Mouse (Mus musculus): ENCODE measurements around the gene Tbc1d4. TPM values are rescaled to one million over a fixed set of nuclear protein-coding genes. Genes with fewer than 3 reads are reported as not detected.

The Tbc1d4 gene
- total RNA-seq, 2 experiments from 2014 or later, result 36.8 to 39.9 TPM

DNA sequence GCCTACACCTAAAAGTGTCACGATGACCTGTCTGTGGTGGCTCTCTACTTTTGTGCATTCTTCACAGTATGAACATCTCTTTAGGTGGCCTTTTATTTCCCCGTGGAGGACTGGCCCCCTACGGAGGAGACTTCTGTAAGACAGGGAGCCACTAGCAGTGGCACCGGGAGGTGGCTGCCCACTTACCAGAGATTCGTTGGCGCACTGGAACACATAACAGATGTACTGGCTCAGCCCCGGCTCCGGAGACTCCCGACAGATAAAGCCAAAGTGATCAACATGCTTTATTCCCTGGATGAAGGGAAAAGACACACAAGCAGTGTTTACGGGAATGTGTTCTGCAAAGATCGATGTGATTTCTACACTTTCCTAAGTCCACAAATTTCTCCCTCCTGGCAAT lies 108.2 kb downstream of the Tbc1d4 start:
- DNase-seq, result no peak

DNA sequence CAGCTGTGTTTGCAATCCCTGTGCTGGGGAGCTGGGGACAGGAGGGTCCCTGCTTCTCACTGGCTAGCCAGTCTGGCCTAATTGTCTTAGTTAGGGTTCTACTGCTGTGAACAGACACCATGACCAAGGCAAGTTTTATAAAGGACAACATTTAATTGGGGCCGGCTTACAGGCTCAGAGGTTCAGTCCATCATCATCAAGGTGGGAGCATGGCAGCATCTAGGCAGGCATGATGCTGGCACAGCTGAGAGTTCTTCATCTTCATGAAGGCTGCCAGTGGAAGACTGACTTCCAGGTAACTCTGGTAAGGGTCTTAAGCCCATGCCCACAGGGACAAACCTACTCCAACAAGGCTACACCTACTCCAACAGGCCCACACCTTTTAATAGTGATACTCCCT lies 109.2 kb downstream of the Tbc1d4 start:
- no peak for DNase-seq

DNA sequence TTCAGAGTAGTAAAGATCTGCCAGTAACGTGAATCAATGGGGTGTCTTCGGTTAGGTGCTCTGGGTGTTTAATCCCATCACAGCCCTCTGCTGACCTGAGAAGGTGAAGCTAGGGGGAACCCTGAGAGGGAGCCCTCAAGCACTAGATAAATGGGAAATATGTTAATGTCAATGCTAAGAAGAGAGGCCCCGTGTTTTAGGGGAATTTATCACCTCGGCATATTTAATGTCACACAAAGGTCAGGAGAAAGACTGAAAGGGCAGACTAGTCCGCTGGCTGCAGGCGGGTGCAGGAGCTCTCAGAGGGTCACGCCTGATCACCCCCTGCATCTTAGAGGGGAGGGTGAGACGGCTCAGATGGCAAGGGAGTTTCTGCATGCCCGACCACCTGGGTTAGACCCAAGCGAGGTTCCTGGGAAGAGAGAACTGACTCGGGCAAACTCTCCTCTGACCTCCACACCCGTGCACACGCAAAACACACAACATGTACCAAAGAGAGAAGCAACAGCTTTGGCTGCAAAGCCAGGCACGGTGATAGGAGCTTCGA lies 120.7 kb downstream of the Tbc1d4 start:
- no peak for DNase-seq

DNA sequence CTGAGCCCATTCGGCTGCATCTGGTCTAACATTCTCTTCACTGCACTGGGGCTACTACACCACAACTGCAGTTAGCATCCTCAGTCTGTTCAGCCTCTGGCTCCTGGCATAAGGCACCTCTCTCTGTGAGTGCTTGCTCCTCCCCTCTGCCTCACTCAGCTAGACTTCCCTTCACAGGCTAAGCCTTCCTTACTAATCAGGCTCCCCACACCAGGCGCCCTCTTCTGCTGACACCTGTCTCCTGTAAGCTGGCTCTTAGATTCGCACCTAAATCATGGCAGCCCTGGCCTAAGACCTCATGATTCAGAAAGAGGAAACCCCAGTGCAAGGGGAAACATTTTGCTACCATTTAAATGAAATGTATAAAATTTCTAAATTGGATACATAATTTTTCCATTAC lies 122.4 kb downstream of the Tbc1d4 start:
- no peak for DNase-seq

DNA sequence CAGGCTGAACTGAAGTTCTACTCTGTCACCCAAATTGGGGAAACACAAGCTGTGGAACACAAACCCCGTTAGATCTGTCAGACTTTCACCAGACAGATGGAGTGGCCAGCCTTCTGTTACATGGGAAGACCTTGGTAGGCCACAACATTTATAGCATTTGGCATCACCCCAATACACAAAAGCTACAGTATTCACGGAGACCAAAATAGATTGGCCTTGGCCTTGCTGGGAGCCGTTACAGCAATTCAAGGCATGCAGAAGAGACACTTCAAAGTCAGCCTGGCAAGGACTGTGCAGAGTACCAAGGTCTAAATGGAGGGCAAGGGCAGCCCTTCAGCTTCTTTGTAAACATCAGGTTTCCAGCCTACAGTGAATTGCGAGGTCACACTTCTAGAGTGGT lies 125.8 kb downstream of the Tbc1d4 start:
- DNase-seq, result peak; percentile 56

DNA sequence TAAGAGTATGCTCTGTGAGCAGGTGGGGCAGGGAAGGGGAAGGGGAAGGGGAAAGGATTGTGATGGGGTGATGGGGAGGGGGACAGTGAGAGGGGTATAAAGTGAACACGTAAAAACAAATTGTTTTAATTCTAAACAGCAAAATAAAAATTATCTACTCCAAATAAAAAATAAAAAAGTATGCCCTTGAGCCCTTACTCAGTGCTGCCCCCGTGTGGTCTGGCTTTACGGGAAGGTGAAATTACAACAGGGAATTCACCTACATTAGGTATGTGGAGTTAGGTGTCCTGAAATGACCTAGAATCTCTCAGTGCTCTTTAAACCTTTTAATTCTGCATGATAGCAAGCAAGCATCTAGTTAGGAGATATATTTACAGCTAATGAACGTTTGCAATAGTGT lies 126.7 kb downstream of the Tbc1d4 start:
- DNase-seq, result peak; percentile 68

DNA sequence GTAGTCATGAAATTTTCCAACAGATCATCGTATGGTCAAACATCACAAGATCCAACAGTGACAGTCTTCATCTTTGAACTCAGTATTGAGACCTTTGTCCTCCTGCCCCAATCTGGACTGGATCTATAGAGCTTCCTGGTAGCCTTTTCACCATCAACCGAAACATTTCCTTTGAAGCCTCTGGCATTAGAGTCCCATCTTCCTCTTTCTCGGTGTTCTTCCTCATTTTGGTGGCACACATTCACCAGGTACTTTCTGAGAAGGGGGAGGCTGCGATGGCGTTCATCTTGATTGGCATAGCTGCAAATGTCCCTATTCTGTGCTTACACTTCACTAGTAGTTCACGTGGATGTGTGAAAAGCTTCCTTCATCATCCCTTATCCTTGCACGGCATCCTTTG lies 127.8 kb downstream of the Tbc1d4 start:
- no peak for DNase-seq

DNA sequence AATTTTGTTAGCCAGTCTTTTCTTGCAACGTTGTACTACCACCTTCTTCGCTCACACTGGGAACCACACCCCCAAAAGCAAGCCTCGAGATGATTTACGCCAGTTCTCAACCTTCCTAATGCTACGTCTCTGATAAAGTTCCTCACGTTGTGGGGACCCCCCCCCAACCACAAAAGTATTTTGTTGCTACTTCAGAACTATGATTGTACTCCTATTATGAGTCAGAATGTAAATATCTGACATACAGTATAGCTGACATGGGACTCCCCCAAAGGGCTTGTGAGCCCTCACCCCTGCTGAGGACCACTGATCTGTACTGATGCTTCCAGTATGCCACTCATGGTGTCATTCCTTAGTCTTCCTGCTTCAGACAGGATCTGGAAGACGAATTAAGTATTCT lies 128.4 kb downstream of the Tbc1d4 start:
- no peak for DNase-seq

DNA sequence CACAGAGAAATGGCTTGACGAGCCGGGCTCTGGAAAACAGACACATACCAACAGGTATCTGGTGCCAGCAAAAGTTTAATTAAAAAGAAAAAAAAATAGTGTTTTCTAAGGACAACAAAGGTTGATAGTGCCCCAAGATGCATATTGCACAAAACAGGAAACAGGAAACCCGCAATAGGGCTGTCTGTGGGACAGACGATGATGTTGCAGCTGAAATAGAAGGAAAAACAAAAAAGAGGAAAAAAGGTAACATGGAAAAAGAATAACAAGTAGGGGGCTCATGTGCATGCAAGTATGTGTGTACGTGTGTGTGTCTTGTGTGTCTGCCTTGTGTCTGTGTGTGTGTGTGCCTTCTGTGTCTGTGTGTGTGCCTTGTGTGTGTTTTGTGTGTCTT lies 131.2 kb downstream of the Tbc1d4 start:
- DNase-seq, result no peak

DNA sequence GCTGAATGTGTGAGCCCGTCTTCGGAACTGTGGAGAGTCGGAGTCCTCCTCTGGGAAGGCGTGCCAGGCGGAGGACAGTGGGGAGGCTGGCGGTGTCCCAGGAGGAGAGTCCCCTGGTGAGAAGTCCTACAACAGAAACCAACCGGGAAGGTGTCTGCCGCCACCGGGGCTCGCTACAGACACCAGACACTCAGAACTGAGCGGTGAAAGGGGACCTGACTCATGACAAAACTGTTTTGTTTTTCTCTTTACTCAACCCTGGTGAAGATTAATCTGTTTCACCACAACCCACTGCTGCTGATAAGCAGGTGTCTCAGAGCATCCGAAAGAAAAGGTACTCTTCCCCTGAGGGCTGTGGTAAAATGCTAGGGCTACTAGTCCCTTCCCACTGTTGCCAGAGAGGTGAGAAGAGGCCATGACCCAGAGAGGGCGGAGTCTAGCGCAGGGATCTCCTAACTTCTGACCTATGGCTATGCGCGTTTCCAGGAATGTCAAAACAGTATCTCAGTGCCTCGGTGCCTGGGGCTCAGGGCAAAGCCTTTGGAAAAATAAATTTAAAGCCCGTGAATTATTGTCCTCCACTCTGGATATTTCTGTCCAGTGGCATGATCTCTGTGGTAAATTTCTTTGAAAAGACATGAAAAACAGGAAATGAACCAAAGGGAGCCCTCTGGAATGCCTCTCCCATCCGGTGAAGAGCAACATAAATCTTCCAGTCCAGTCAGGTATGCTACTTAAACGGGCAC lies 131.7 kb downstream of the Tbc1d4 start:
- no peak for DNase-seq

DNA sequence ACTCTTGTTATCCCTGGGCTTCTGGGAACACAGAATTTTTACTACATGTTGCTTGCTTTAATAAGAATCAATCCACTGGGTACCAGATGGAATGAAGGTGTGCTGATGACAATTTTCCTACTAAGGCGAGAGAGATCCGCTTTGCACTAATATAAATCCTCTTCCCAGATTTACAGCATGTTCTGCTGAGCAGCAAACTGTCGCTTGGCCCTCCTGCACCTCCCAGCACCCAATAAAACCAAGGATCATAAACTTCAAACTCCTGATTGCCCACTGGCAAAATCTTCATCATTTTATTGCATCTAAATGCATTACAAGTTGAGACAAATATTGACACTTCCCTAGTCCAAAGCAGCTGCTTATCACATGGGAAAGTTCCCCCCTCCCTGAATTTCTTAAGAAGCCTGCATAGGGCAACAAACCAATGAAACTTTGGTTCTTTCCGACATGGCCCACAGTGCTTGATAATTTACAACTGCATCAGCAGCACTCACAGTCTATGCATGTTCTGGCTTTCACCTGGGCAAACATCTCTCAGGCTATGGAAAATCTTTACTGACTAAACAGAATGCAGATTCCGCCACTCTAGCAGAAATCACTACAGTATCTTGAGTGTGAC lies 139.4 kb downstream of the Tbc1d4 start:
- no peak for DNase-seq

DNA sequence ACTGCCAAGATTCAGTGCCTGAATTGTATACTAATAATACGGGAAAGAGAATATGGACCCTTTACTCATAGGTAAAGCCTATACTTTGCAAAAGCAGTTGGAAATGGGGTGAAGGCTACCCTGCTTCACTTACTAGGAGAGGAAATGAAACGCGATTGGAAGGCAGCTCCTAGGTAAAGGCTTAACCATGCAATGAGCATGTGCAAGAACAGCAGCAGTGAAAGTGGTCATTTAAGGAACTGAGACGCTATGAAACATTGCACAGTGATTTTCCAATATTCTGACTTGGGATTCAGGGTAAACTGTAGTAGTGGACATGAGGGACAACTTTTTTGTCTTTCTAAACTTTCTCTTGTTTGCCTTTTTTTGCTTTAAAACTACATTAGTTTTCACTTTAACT lies 140.8 kb downstream of the Tbc1d4 start:
- no peak for DNase-seq

DNA sequence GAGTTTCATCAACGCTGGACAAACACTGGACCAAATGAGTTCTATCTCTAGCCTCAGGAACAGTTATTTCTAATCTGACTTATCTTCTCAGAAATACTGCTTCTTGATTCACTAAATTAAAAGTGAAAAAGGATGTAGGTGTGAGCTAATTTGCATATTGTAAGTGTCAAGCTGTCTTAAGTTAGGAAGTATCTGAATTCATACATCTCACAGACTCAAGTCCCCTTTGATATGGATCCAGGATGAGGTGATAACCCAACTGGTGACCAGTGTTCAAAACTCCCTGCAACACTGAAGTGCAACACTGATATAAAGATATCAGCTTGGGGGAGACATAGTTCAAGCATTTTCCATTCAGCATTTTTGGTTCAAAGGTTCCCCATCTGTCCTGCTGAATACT lies 141.5 kb downstream of the Tbc1d4 start:
- DNase-seq, result no peak

DNA sequence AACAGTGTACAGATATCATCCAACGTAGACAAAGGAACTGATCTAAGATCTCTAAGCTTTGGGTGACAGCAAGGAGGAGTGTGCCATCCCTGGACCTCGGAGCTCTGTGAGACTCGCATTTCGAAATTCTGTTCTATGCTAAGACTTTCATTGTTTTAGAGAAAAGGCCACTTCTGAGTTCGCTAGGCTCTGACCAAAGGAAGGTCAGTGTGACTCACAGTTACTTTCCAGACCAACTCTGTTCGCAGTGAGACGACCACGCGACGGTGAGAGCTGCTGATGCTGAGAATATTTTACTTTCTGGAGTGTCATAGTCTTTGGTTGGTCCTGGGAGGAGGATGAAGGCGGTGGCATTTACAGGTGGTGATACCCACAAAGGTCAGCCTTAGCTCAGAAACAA lies 142.5 kb downstream of the Tbc1d4 start:
- DNase-seq, result no peak

DNA sequence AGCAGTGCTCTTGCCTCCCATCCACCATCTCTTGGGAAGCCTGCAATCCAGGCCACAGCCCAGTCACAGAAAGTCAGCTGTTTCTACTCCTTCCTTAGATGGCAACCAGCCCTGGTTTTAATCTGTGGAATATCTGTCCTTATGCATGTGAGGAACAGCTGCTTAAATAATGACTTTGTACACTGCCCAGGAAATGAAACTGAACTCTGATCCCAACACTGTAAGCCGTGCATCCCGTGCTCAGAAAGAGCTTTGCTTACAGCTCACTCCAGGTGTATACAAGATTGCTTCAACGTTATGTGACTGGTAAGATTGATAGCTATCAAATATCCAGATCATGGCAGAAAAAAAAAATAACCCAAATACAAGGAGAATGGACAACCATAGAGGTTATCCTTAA lies 143.1 kb downstream of the Tbc1d4 start:
- no peak for DNase-seq

DNA sequence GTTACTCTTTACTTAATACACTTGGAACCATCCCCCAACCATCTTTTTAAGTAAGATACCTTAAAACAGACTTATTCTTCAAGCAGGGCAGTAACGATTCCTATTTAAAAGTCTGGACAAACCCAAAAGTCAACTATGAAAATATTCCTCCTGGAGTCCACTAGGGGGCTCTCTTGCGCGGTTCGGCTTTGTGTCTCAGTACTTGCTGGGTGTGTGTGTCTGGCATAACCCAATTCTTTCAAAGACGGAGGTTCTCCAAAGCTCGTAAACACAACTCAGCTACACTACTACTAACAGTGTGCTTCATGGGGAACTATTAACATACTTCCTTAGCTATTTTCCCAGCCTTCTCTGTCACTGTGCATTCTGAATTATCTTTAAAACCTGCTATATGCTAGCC lies 148.2 kb downstream of the Tbc1d4 start:
- DNase-seq, result peak; percentile 67

DNA sequence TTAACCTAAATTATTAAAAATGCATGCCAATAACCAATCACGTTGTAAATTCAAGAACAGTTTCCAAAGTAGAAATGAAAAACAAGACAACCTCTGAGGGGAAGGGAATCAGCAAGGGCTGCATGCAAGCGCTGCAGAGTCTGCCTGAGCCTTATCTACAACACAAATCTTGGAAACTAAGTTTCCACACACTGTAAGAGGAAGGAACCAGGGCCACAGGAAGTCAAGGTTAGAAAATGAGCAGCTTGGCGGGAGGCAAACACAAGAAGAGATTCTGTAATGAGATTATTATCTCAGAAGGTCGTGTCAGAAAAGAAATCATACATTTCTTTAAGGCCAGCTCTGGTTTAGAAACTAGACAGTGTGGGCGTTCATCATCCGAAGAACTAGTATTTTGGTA lies 156.1 kb downstream of the Tbc1d4 start:
- DNase-seq, result no peak

DNA sequence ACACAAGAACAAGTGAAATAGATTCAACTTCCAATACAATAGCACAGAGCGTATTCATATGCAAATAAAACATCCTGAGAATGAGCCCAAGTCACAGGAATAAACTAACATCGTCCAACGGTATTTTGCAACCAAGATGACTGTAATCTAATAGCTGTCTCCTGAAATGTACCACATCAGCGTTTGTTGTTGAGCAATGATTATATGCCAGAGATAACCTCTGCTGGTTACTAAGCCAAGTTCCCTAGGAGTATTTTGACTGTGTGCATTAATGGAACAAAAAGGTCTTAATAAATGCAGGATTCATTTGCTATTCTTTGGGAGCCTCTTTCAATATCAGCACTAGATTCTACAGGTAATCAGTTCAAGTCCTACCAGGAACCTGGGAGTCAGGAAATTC lies 161.1 kb downstream of the Tbc1d4 start:
- no peak for DNase-seq

DNA sequence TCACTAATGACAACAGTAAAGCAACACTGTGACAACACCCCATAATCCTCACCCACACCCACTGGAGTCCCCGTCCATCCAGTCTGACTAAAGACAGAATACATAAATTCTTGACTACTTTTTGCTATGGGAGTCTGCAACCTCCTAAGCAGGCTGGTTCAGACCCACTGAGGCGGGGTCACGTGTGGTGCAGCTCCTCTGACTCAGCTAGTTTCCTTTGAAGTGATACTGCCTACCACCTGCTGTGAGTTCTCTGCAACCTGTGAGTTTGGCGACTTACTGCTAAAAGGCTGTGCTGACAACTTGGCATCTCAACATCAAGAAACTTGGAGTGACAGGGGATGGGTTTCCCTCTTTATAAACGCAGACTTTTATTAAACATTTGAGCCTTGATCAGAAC lies 163.8 kb downstream of the Tbc1d4 start:
- DNase-seq, result no peak

DNA sequence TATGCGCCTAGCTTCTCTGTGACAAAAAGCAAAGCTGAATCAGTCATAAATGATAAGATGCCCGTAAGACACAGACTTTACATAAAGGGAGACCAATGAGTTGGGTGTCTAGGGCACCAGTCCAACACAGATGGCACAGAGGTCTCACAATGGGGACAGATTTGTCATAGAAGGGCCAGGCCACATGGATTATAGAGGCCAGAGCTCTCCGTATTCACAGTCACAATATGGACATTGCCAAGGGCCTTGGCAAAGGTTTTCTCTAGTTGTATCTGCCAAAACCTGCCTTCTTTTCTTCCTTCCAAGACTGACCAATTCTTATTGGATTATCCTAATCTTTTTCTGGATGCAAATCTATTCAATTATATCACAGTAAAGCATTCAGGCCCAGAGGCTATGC lies 171.1 kb downstream of the Tbc1d4 start:
- no peak for DNase-seq

DNA sequence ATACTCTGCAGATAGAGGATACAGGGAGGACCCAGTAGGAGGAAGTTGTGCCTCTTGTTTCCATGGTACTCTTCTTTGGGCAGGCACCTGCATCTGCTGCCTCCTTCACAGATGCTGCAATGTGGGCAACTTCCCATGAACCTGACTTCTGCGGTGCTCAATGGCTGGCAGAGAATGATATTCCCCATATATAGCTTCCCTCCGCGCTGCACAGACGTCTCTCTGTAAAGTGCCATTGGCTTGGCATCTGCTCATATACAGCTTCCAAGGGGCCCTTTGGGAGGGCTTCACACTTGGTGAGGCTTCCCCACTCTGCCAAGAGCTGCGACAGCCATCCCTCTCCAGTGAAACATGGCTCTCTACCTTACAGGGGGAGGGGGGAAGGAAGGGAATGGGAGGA lies 178.5 kb downstream of the Tbc1d4 start:
- DNase-seq, result no peak

DNA sequence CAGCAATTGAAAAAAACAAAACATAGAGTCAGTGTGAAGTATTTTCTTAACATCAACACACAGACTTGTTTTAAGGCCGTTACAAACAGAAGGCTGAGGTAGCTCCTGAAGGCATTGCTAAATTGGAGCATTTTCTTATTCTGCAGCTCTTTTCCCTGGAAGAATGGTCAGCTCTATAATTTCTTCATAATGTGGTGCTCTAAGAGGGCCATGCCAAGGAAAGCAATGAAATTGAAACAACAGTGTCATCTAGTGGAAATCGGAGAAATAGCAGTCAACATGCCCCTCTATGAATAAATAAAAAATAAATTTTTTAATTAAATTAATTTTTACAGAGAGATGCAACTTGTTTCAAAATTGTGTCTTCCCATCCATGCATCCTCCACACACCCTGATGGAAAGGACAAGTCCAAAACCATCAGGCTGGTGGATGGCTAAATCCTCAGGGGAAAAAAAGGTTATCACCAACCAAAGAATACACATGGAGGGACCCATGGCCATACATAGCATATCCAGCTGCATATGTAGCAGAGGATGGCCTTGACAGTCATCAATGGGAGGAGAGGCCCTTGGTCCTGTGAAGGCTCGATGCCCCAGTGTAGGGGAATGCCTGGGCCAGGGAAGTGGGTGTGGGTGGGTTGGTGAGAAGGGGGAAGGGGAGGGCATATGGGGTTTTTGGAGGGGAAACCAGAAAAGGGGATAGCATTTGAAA lies 180.0 kb downstream of the Tbc1d4 start:
- DNase-seq, result no peak

DNA sequence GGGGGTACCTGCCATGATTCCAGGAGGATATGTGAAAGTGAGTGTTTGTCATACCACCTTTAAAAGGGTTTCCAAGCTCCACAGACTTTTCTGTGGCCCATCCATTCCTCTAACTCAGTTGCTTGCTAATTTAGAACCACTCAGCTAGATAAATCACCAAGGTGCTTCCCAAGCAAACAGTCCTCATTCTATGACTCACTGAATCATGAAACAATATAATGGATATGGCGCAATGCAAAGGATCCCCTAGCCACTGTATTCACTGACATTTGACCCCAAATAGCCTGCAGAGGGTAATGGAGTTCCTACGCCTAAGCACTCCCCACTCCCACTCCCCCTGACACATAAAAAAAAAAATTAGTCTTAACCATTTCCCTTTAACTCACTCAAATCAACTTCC lies 191.3 kb downstream of the Tbc1d4 start:
- DNase-seq, result no peak
